Mouse (Mus musculus) small intestine, adult 2 months (tissue): ENCODE results near the gene Ell2. TPM values are rescaled to one million over a fixed set of nuclear protein-coding genes. Genes with fewer than 3 reads are reported as not detected.

Source experiments
- H3K27ac ChIP-seq: fragments of 200-500 bp; 2 replicates; pipeline ENCODE4 v1.5.1; 2012; ENCODE audit warnings: low read depth, low read length, control low read depth, inconsistent platforms; ENCODE audit not compliant: insufficient read depth
- H3K27me3 ChIP-seq: fragments of 200-500 bp; 2 replicates; pipeline ENCODE4 v1.6.1; 2012; ENCODE audit warnings: mild to moderate bottlenecking, moderate library complexity, low read length, inconsistent platforms; ENCODE audit not compliant: control insufficient read depth, insufficient read depth
- H3K36me3 ChIP-seq: fragments of 200-500 bp; 2 replicates; pipeline ENCODE4 v1.6.1; 2012; ENCODE audit warnings: mild to moderate bottlenecking, low read length, control low read depth, inconsistent platforms; ENCODE audit not compliant: control insufficient read depth, insufficient read depth
- H3K4me1 ChIP-seq: fragments of 200-500 bp; 2 replicates; pipeline ENCODE4 v1.6.1; 2012; ENCODE audit warnings: low read length, inconsistent platforms, mixed read lengths; ENCODE audit not compliant: control insufficient read depth, insufficient read depth, insufficient read length
- H3K4me3 ChIP-seq: fragments of 200-500 bp; 2 replicates; pipeline ENCODE4 v1.5.1; 2012; ENCODE audit warnings: low read depth, mild to moderate bottlenecking, control low read depth, inconsistent platforms, low read length, moderate library complexity
- CTCF ChIP-seq: fragments of 200-500 bp; IDR thresholded peaks from 2 replicates; pipeline ENCODE4 v1.5.1; 2012; ENCODE audit warnings: low read depth, mild to moderate bottlenecking, control low read depth, inconsistent platforms, low read length, moderate library complexity, mixed read lengths; ENCODE audit not compliant: insufficient replicate concordance, insufficient read length; ENCODE audit errors: extremely low read depth
- POLR2A ChIP-seq: fragments of 200-500 bp; IDR thresholded peaks from 2 replicates; pipeline ENCODE4 v1.6.1; 2012; ENCODE audit warnings: low read depth, mild to moderate bottlenecking, control low read depth, inconsistent platforms, low read length, moderate library complexity
- WGBS: fragments of 180-500 bp; shearing (Covaris S2); methylation state at CpG from one replicate; pipeline ENCODE4 v1.1.7; 2018; 5-methylcytosine and 5-hydroxymethylcytosine counted together
- polyA plus RNA-seq: library from polyadenylated mRNA; depleted of rRNA; stranded (reverse); fragments of >200 nt; gene quantifications from 2 replicates; pipeline ENCODE4 v1.2.3, GENCODE M21; 2012

Ell2 gene
- polyA plus RNA-seq, 1 experiment: 10.2 TPM

DNA sequence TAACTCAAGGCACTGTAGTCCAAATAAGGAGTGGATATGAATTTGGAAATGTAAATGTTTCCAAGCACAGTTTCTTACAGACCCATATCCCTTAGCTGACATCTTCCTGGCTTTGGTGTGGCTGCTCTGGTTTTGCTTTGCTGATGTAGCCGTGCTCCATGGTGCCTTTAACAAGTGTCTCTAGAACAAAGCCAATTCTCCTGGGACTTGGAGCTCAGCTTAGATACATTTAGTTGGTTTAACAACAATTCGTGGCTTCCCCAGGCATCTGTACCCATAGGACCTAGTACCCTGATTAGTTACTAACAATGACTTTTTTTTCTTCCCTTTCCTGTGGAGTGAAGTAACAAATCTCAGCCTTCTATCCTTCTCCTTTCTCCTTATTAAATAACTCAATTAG, 44.2 kb downstream of the Ell2 start:
- peaks cover 11% of the 10 kb centered on the region for H3K36me3 ChIP-seq
- H3K27me3 ChIP-seq: no peaks in the 10 kb centered on the region
- no peak overlapping the region for H3K27ac ChIP-seq
- H3K4me1 ChIP-seq: peaks cover 7% of the 10 kb centered on the region; the same call in 1 of the 2 replicates
- no peak for TF ChIP-seq CTCF
- TF ChIP-seq POLR2A: no peak
- 90% methylated on average over 2 of the region's 2 CpGs for WGBS
- no peak overlapping the region for H3K4me3 ChIP-seq

DNA sequence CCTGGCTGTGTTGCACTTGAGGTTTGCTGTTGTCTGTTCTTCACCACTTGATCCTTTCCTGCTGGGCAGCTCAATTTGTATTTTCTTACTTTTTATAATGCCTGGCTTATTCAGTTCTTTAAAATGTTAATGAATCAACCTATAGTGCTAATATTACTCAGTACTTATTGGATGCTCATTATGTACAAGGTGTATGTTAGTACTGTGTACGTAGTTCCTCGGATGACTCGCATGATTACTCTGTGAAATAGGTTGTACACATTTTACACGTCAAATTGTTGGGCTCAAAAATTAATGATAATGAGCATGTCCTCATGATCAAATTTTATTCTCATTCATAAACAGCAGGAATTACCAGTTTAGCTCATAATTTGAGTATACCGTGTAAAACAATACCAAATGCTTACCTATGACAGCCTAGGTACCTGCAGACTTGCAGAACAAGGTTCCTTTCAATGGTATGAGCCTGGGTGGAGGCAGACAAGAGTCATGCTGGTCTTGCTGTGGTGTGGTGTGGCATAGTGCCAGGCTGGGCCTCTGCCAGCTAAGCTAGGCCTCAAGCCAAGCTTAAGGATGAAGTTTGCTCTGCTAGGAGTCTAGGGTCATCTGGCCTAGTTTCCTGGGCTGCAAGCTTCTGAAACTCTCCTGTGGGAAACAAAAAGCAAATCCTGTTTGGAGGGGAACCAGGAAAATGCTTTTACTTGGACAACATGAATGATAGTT, 45.8 kb downstream of the Ell2 start:
- Histone ChIP-seq H3K27ac (no peak overlapping the region), H3K4me1 (peaks cover 7% of the 10 kb centered on the region; the same call in 1 of the 2 replicates), H3K27me3 (no peaks in the 10 kb centered on the region), H3K36me3 (peaks cover 15% of the 10 kb centered on the region), H3K4me3 (no peak overlapping the region)
- TF ChIP-seq CTCF: no peak
- no peak for TF ChIP-seq POLR2A
- WGBS: 51% methylated on average over 5 of the region's 5 CpGs

DNA sequence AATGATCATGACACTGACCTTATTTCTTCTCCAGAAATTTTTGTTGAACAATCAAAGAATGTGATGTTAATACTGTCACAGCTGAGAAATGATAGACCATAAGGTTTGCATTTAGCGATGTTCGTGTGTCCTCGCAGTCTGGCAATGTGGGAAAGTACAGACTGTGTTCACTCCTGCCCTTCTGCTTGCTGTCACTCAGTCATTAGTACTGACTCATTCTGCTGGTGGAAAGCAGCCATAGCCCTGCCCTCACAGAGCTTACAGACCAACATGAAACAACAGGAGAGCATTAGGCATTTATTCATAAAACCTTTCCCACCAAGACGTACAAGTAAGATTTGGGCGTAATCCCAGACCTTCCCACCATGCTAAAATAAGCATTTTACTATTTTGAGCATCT, 47.8 kb downstream of the Ell2 start:
- H3K36me3 ChIP-seq: peaks cover 19% of the 10 kb centered on the region
- H3K27ac ChIP-seq: no peak overlapping the region
- 91% methylated on average over 5 of the region's 5 CpGs for WGBS
- peaks cover 4% of the 10 kb centered on the region; the same call in 1 of the 2 replicates for H3K4me1 ChIP-seq
- no peak for TF ChIP-seq CTCF
- no peak for TF ChIP-seq POLR2A
- no peak overlapping the region for H3K4me3 ChIP-seq
- H3K27me3 ChIP-seq: no peaks in the 10 kb centered on the region

DNA sequence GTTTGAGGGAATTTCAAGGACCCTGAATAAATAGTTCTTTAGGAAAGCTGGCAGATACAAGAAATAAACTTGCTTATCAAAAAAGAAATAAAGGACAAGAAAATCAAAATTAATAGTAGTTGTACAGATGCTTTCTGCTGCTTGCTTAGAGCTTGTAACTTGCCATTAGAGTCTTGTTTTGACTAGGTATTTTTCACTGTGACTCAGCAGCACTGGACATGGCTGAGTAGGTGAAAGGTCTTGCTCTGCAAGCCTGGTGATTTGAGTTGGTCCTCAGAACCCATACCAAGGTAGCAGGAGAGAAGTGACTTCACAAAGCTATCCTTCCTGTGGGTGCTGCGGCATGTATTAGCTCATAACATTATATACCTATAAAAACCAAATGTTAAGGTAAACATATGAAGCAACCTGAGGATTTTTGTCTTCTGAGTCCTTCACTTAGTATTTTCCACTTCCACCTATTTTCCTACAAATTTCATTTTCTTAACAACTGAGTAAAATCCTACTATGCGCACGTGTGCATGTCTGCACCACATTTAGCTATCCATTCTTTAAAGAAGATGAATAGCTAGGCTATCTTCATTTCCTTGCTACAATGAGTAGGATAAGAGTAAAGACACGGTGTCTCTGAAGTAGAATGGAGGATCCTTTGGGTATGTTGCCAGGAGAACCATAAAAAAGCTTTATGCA, 54.4 kb downstream of the Ell2 start:
- H3K4me3 ChIP-seq: no peak overlapping the region
- no peak overlapping the region for H3K27ac ChIP-seq
- no peaks in the 10 kb centered on the region for H3K4me1 ChIP-seq
- H3K27me3 ChIP-seq: no peaks in the 10 kb centered on the region
- 95% methylated on average over 4 of the region's 4 CpGs for WGBS
- peaks cover 32% of the 10 kb centered on the region for H3K36me3 ChIP-seq
- TF ChIP-seq CTCF (no peak), POLR2A (no peak)

DNA sequence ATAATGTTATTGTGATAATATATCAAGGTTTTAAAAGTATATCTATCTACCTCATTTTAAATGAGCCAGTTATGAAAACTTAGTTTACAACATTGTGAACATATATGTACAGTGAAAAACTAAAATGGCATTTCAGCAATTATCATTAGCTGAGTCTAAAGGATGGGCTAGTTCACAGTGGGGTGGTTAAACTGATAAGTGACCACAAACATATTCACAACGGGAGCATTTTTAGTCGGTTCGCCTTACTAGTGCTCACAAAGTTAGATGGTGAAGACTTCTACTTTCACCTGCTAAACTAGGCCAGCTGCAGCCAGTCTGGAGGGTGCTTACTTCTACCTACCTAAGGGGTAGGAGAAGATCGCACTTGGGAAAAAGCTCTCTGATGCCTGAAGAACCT, 56.2 kb downstream of the Ell2 start:
- Histone ChIP-seq H3K27me3 (no peaks in the 10 kb centered on the region), H3K36me3 (peaks cover 33% of the 10 kb centered on the region), H3K27ac (no peak overlapping the region), H3K4me3 (no peak overlapping the region), H3K4me1 (no peaks in the 10 kb centered on the region)
- TF ChIP-seq POLR2A (no peak), CTCF (no peak)
- 86% methylated on average over 4 of the region's 4 CpGs for WGBS

DNA sequence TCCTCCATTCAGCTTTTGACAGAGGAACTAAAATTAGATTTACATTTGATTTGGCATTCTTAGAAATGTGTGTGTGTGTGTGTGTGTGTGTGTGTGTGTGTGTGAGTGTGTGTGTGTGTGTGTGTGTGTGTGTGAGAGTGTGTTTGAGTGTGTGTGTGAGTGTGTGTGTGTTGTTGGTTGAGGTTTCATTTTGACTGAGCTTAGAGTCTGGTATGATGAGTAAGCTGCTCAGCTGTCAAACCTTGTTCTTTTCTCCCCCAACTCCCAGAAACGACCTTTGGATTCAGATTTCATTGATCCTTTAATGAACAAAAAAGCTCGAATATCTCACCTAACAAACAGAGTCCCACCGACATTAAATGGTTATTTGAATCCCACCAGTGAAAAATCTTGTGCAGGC, 56.7 kb downstream of the Ell2 start:
- 45% methylated on average over 3 of the region's 3 CpGs for WGBS
- no peak overlapping the region for H3K4me3 ChIP-seq
- no peak overlapping the region for H3K27ac ChIP-seq
- no peaks in the 10 kb centered on the region for H3K27me3 ChIP-seq
- no peaks in the 10 kb centered on the region for H3K4me1 ChIP-seq
- H3K36me3 ChIP-seq: peaks cover 34% of the 10 kb centered on the region
- no peak for TF ChIP-seq CTCF
- no peak for TF ChIP-seq POLR2A

DNA sequence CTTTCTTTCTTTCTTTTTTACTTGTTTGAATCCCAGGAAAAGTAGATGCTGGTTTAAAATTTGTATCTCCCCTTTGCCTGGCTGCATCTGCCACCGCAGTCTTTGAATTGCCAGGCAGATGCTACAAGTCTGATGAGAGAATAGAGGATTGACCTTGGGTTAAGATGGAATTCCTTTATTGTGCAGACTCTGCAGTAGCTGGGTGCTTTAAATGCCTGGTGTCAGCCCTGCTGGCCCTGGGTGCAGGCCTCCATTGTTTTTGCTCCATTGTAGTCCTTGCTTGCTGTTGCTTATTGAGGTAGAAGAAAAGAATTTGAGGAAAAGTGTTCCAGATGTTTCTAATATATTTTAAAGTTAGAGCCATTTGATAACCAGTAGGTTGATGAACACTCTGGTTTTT, 59.2 kb downstream of the Ell2 start:
- TF ChIP-seq CTCF: no peak
- no peak for TF ChIP-seq POLR2A
- 93% methylated on average over 1 of the region's 1 CpGs for WGBS
- H3K36me3 ChIP-seq: peaks cover 41% of the 10 kb centered on the region

More for the DNA sequence above, 59.2 kb downstream of the Ell2 start:
- no peaks in the 10 kb centered on the region for H3K27me3 ChIP-seq
- H3K4me3 ChIP-seq: no peak overlapping the region
- H3K4me1 ChIP-seq: no peaks in the 10 kb centered on the region
- H3K27ac ChIP-seq: no peak overlapping the region
